10 mouse cellular contexts compared by ENCODE assay signal in genomic region chr2:26153909-26154340, GRCm38 (mm10). TPM values are rescaled to one million over a fixed set of nuclear protein-coding genes. Genes with fewer than 3 reads are reported as not detected.
DNase-seq lines count a peak whose midpoint lies in the region; ATAC-seq and TF ChIP-seq lines count a peak whose summit lies in the region.
"Had no signal": no experiment of that assay in that cellular context is flagged by ENCODE, and none has a peak within 500 bp of the region (broad histone marks: within the 10 kb centered on the region; RNA-seq: fewer than 3 reads in every experiment).

No protein-coding gene starts in this region.

- peak; percentile 46; the same call in 1 of the 2 replicates for TF ChIP-seq CTCF in spleen, adult 2 months (IDR thresholded peaks at IDR 0.05; ENCODE audit: extremely low read depth, insufficient read depth, insufficient read length, insufficient replicate concordance)
- peak; percentile 63; the same call in 1 of the 2 replicates for TF ChIP-seq CTCF in bone marrow macrophage, adult 2 months (IDR thresholded peaks at IDR 0.05; ENCODE audit: low read depth, low read length)

- DNase-seq in spleen, adult 2 months (ENCODE audit: low read depth in 1 of 2, low spot score in 2 of 2): peak; percentile 17 to 22
- DNase-seq in spleen, adult 18-20 months: no peak

- no peaks in the 10 kb centered on the region for H3K27me3 ChIP-seq in spleen, adult 2 months (ENCODE audit: control insufficient read depth, insufficient read depth, low read length)
- H3K27me3 ChIP-seq in intestine, embryonic 15.5 days (replicated peaks): no peaks in the 10 kb centered on the region
- H3K27me3 ChIP-seq in stomach, embryonic 16.5 days (ENCODE audit: control insufficient read depth, insufficient read depth, low read length): no peaks in the 10 kb centered on the region

- H3K4me3 ChIP-seq in spleen, adult 2 months (ENCODE audit: extremely low read depth, insufficient read depth, insufficient read length): no peak overlapping the region
- no peak overlapping the region for H3K4me3 ChIP-seq in bone marrow macrophage, adult 2 months (ENCODE audit: insufficient read depth, low read length)
- no peak overlapping the region for H3K4me3 ChIP-seq in intestine, embryonic 15.5 days (replicated peaks)
- H3K4me3 ChIP-seq in stomach, embryonic 16.5 days (replicated peaks; ENCODE audit: low read length): no peak overlapping the region
- H3K4me3 ChIP-seq: heart, embryonic 13.5 days had no signal

- no peak overlapping the region for H3K4me2 ChIP-seq in intestine, embryonic 15.5 days (replicated peaks)
- H3K4me2 ChIP-seq in stomach, embryonic 16.5 days (ENCODE audit: low read depth, low read length): no peak overlapping the region
- H3K4me2 ChIP-seq: heart, embryonic 13.5 days had no signal

- no peaks in the 10 kb centered on the region for H3K9me3 ChIP-seq in intestine, embryonic 15.5 days
- no peaks in the 10 kb centered on the region for H3K9me3 ChIP-seq in stomach, embryonic 16.5 days (replicated peaks; ENCODE audit: control insufficient read depth, low read length)
- H3K9me3 ChIP-seq: heart, embryonic 13.5 days had no signal

- TF ChIP-seq POLR2A in spleen, adult 2 months (IDR thresholded peaks at IDR 0.05; ENCODE audit: low read depth, low read length): no peak
- no peak for TF ChIP-seq POLR2A in bone marrow macrophage, adult 2 months (IDR thresholded peaks at IDR 0.05; ENCODE audit: borderline replicate concordance, low read depth, low read length)

- no peaks in the 10 kb centered on the region for H3K36me3 ChIP-seq in spleen, adult 2 months (ENCODE audit: control insufficient read depth, insufficient read depth, low read length)
- H3K36me3 ChIP-seq in intestine, embryonic 15.5 days: no peaks in the 10 kb centered on the region
- H3K36me3 ChIP-seq in stomach, embryonic 16.5 days (ENCODE audit: control insufficient read depth, insufficient read depth, low read length): no peaks in the 10 kb centered on the region
- H3K36me3 ChIP-seq: heart, embryonic 13.5 days had no signal

- ATAC-seq in erythroblast, adult 5-6 weeks (replicated peaks; ENCODE audit: low FRiP score, poor library complexity, severe bottlenecking): peak; percentile 85
- ATAC-seq in intestine, embryonic 15.5 days: peak; percentile 62; the same call in 1 of the 2 replicates
- peak; percentile 68 for ATAC-seq in megakaryocyte, adult 5-6 weeks (ENCODE audit: poor library complexity, severe bottlenecking)
- peak; percentile 44; the same call in 1 of the 2 replicates for ATAC-seq in stomach, embryonic 16.5 days (ENCODE audit: insufficient read depth, low FRiP score)
- no peak for ATAC-seq in activated CD4-positive, CD25-positive, alpha-beta regulatory T cell, adult 4 months

- WGBS in spleen, adult 2 months: 32% methylated on average over 4 of the region's 4 CpGs
- WGBS in intestine, embryonic 15.5 days: 8% methylated on average over 4 of the region's 4 CpGs
- 11% methylated on average over 4 of the region's 4 CpGs for WGBS in stomach, embryonic 16.5 days

- H3K4me1 ChIP-seq in spleen, adult 2 months (ENCODE audit: control insufficient read depth, insufficient read depth, insufficient read length): no peaks in the 10 kb centered on the region
- no peaks in the 10 kb centered on the region for H3K4me1 ChIP-seq in bone marrow macrophage, adult 2 months (ENCODE audit: control insufficient read depth, insufficient read depth, low read length)
- 0 out of 2 replicates have a peak, but pooled peaks cover 2% of the 10 kb centered on the region for H3K4me1 ChIP-seq in intestine, embryonic 15.5 days (replicated peaks)
- no peaks in the 10 kb centered on the region for H3K4me1 ChIP-seq in stomach, embryonic 16.5 days (ENCODE audit: control insufficient read depth, insufficient read depth, low read length)
- H3K4me1 ChIP-seq: heart, embryonic 13.5 days had no signal

- H3K9ac ChIP-seq in intestine, embryonic 15.5 days: no peak overlapping the region
- H3K9ac ChIP-seq in stomach, embryonic 16.5 days (ENCODE audit: low read length): no peak overlapping the region
- H3K9ac ChIP-seq: heart, embryonic 13.5 days had no signal

- no peak overlapping the region for H3K27ac ChIP-seq in spleen, adult 2 months (ENCODE audit: insufficient read depth, low read length)
- no peak overlapping the region for H3K27ac ChIP-seq in bone marrow macrophage, adult 2 months (ENCODE audit: insufficient read depth, low read depth, low read length)
- H3K27ac ChIP-seq in intestine, embryonic 15.5 days: no peak overlapping the region
- H3K27ac ChIP-seq in stomach, embryonic 16.5 days (ENCODE audit: low read length): no peak overlapping the region
- H3K27ac ChIP-seq: heart, embryonic 13.5 days had no signal

RNA-seq across cellular contexts. Expression of gene Nacc2, which starts 30.9 kb away (rescaled TPM):
- 10.7 and 16.8 TPM in 2 replicates for polyA plus RNA-seq in spleen, adult 2 months (2012; rRNA removed)
- 17.8 and 18.0 TPM in 2 replicates for polyA plus RNA-seq in bone marrow macrophage, adult 2 months (2012; ENCODE audit: insufficient read depth, insufficient read length, missing spikeins)
- total RNA-seq in erythroblast, adult 5-6 weeks (2015; ENCODE audit: low replicate concordance): 1.0 TPM in 1 of 2 replicates, not detected in the other
- total RNA-seq in erythroblast, adult 5-6 weeks (2017; ENCODE audit: low replicate concordance): 0.77 and 3.3 TPM in 2 replicates
- polyA plus RNA-seq in intestine, embryonic 15.5 days (2015; fragmentation: Nextera tagmentation; extraction: Ambion mirVana): 14.4 and 16.9 TPM in 2 replicates
- 2.1 and 3.0 TPM in 2 replicates for total RNA-seq in megakaryocyte, adult 5-6 weeks (2015)
- 1.7 and 3.6 TPM in 2 replicates for total RNA-seq in megakaryocyte, adult 5-6 weeks (2017)
- 16.8 and 18.8 TPM in 2 replicates for polyA plus RNA-seq in stomach, embryonic 16.5 days (2015; fragmentation: Nextera tagmentation; extraction: Ambion mirVana)
- 1 to 10 TPM; 1.1 to 1.3 TPM for polyA plus RNA-seq in activated CD4-positive, CD25-positive, alpha-beta regulatory T cell, adult 4 months (2017; shearing (Covaris generic))

RNA-seq across cellular contexts. Expression of gene Lhx3, which starts 54.2 kb away (rescaled TPM):
- polyA plus RNA-seq in spleen, adult 2 months (2012; rRNA removed): 0.04 TPM in 1 of 2 replicates, not detected in the other
- polyA plus RNA-seq in bone marrow macrophage, adult 2 months (2012; ENCODE audit: insufficient read depth, insufficient read length, missing spikeins): not detected in 2 replicates
- total RNA-seq in erythroblast, adult 5-6 weeks (2015; ENCODE audit: low replicate concordance): not detected in 2 replicates
- total RNA-seq in erythroblast, adult 5-6 weeks (2017; ENCODE audit: low replicate concordance): not detected in 2 replicates
- polyA plus RNA-seq in intestine, embryonic 15.5 days (2015; fragmentation: Nextera tagmentation; extraction: Ambion mirVana): not detected in 2 replicates
- not detected in 2 replicates for total RNA-seq in megakaryocyte, adult 5-6 weeks (2015)
- not detected in 2 replicates for total RNA-seq in megakaryocyte, adult 5-6 weeks (2017)
- polyA plus RNA-seq in stomach, embryonic 16.5 days (2015; fragmentation: Nextera tagmentation; extraction: Ambion mirVana): not detected in 2 replicates
- not detected for polyA plus RNA-seq in activated CD4-positive, CD25-positive, alpha-beta regulatory T cell, adult 4 months (2017; shearing (Covaris generic))
- polyA plus RNA-seq: stomach, embryonic 14.5 days had no signal

Comparison
In these comparisons a context has a peak if more than half of its experiments do, and no peak if none do; other contexts are left out.
1. DNase-seq: peak in spleen, adult 2 months (2 of 2); none in spleen, adult 18-20 months (0 of 2).